Mouse (Mus musculus): ENCODE results near the gene Vcl.
A peak's percentile ranks its signal among the peaks of the same experiment; 100 is the strongest.

Gene Vcl

GRCm38 (mm10) chr14:21073981-21074380 lies 144.8 kb downstream of the Vcl start:
- no peak for DNase-seq

GRCm38 (mm10) chr14:21074398-21075320 lies 145.5 kb downstream of the Vcl start:
- peak; percentile 11 for DNase-seq

GRCm38 (mm10) chr14:21075751-21076500 lies 146.7 kb downstream of the Vcl start:
- peak; percentile 92 for DNase-seq

GRCm38 (mm10) chr14:21076501-21077194 lies 147.4 kb downstream of the Vcl start:
- DNase-seq, result no peak

- no peak for DNase-seq
Observed at GRCm38 (mm10) chr14:21077939-21078338, 148.7 kb downstream of the Vcl start.

GRCm38 (mm10) chr14:21078511-21078910 lies 149.3 kb downstream of the Vcl start:
- no peak for DNase-seq

- DNase-seq, result no peak
Observed at GRCm38 (mm10) chr14:21082823-21083222, 153.6 kb downstream of the Vcl start.

Data from cerebellum, adult 8-10 months (tissue).